Mouse (Mus musculus) kidney, postnatal 10 days (tissue): Measurements from ENCODE around the gene Csf1.
"Not testable (repeated sequence)": the region's sequence is repeated elsewhere in the genome, so short reads cannot be mapped to it uniquely, and the experiment has no call there.

Experiments
- DNase-seq: peaks from one replicate; pipeline ENCODE4 v3.0.0; 2021; ENCODE audit warnings: mixed read lengths

The Csf1 gene

DNA sequence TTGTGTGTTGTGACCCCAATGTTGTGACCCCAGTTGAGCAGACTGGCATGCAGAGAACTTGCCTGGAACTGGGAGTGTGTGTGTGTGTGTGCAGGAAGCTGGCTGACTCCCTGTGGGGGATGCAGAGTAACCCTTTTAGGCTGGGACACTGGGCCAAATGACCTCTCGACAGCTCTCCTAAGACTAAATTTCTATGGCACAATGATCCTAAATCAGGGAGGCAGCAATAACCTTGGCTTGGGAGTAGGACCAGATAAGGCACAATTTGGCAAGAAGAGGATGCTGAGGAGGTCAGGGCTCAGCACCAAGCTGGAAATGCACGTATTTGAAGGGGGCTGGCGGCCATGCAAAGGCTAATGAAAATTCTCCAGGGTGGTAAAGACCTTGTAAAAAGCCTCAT is 14.2 kb downstream of the Csf1 start:
- no peak for DNase-seq

- DNase-seq, result peak; percentile 45
Observed at GRCm38 (mm10) chr3:107743650-107744049, 16.6 kb downstream of the Csf1 start.

DNA sequence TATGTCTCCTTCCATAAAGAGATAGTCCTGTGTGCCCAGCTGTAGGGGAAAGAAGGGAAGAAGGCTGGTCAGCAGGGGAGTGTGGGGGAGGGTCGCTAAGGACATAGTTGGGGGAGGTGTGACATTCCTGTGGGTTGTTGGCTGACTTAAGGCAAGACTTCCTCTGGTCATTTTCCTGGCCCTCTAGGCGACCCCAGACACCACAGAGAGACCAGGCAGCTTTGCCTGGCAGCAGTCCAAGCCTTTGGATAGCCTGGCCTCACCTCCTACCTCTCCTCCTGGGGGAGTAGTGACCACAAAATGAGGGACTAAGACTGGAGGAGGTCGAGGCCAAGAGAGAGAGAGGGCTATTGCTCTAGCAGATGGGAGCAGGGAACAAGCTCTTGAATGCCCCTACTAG is 17.2 kb downstream of the Csf1 start:
- peak; percentile 66 for DNase-seq

- DNase-seq, result no peak
Observed at GRCm38 (mm10) chr3:107742071-107742710, 18.1 kb downstream of the Csf1 start.

GRCm38 (mm10) chr3:107741387-107741786 is 18.9 kb downstream of the Csf1 start:
- DNase-seq, result no peak

GRCm38 (mm10) chr3:107740578-107741207 is 19.6 kb downstream of the Csf1 start:
- peak; percentile 90 for DNase-seq

DNA sequence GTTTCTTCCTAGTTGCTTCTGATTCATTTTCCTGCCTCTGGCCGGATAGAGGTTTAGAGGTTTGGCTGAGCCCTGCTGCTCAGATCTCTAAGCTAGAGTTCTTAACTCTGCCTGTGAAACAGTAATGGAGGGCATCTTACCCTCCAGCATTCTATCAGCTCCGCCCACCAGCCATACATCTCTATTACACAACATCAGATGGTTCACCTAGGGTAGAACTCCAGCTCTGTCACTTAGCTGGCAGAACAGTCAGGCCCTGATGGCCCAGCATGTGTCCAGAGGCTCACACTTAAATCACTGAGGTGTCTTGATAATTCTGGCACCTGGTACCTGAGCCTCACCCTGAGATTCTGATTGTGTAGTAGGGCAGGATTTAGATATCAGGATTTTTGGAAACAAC is 20.3 kb downstream of the Csf1 start:
- no peak for DNase-seq

DNA sequence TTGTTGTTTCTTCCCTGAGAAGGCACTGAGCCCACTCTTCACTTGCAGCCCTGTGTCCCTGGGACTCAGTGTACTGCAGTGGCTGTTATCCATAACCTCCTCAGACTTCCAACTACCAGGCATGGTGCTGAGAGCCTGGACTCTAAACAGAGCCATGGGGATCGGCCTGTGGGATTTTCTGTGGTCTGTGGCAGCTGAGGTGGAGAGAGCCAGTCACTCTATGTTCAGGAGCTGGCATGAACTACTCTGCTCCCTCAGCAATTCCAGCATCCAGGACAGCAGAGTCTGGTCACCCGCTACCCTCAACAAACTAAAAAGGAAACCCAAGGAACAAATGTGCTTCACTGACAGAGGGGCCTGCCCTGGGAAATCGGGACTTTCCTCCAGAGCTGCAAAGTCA is 20.8 kb downstream of the Csf1 start:
- DNase-seq, result no peak

DNA sequence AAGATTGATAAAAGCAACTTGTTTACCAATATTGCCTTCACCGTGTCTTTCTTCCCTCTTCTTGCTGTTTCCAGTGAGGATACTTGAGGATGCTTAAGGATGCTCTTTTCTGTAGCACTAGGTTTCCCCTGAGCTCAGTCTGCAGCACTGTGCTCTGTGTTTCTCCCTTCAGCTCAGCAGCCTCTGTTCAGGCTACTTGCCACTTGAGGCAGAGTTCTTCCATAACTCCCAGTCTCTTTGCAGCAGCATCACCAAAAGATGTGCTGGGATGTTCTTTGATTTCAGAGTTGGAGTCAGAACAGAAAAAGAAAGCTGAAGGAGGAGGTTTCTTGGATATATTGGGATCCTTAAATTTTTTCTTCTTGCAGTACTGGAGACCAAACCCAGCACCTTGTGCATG is 21.6 kb downstream of the Csf1 start:
- DNase-seq, result no peak

DNA sequence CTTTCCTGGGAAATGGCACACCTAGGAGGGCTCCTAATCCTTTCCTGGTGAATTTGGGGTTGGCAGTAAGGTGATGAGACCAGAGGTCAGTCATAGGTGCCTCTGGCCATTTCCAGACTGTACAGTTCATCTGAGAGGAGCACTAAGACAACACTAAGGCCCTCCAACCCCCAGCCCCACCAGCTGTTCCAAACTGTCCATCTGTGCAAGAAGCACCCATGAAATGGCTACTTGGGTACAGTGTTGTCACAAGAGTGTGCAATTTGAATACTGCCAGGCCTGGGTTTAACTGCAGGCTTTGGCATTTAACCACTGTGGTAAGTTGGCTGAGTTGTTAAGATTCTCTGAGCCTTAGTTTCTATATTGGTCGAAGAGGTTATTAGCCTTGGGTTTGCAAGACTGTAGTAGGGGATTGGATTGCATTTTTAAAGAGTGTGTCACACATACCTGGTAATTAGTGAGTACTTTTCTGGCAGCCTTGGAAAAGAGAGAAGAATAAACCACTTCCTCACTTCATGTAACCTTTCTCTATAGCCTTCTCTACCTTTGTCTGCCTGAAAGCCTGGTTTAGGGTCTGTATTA is 22.6 kb downstream of the Csf1 start:
- no peak for DNase-seq

DNA sequence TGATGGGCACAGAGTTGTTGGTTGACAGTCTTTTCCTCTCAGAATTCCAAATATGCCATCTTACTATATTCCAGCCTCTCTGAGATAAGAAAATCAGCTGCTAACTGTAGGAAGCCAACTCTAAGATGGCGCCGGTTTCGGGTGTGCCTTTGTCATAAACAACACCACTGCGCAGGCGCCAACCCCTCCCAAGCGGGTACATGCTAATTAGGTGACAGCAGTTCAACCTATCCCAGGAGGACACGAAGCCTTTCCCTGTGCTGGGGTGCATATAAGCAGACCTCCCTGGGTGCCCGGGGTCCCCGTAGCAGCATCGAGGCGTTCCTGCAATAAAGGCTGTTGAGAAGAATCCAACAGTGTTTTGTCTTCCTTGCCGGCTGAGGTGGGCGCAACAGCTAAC is 24.6 kb downstream of the Csf1 start:
- DNase-seq, result not testable (repeated sequence)

DNA sequence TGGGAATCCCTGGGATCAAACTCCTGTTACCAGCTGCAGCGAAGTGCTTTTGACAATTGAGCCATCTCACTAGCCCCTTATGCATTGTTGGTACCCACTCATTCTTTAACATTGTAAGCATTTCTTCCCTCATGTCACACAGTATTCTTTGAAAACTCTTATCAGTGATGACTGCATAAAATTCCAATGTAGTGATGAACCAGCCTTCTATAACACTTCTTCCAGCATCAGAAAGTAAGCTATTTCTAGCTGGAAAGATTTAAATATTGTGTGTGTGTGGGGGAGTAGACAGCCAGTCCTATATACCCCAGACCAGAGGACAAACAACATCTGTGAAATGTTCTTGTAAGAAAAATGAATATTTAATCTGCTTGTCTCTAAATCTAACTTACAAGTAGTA is 26.9 kb downstream of the Csf1 start:
- DNase-seq, result no peak

DNA sequence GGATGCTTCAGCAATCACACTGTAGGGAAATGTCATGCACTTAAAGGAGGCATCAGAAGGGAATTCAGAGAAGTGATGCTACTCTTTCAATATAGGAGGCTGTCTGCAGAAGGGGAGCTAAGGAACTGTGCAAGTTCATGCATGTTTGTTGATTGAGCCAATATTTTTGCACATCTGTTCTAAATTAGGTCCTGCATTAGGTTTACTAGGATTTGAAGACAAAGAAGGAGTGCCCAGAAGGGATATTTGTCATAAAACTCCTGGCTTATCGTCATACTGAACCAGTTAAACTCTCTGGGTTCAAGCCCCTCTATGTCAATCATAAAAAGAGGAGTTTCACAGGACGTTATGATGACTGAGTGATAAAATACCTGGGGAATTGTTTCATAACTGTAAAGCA is 30.0 kb downstream of the Csf1 start:
- no peak for DNase-seq

GRCm38 (mm10) chr3:107728509-107728908 is 31.8 kb downstream of the Csf1 start:
- DNase-seq, result no peak

DNA sequence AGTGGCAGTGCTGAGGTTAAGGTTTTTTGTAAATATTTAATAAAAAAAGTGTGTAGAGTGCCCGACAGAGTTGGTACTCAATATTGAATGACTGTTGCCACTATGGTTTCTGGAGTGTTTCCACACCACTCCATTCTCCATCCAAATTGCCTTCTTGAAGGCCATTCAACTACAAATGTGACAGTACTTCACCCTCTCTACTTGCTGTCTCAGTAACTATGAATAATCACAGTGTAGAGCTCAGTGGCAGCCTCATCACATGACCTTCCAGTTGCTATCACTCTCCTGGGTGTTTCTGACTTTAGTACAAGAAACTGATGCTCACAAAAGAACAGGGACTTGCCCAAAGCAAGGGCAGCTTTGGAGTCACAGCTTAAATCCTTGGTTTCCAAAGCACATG is 44.3 kb downstream of the Csf1 start:
- no peak for DNase-seq

GRCm38 (mm10) chr3:107714276-107714933 is 45.9 kb downstream of the Csf1 start:
- no peak for DNase-seq

DNA sequence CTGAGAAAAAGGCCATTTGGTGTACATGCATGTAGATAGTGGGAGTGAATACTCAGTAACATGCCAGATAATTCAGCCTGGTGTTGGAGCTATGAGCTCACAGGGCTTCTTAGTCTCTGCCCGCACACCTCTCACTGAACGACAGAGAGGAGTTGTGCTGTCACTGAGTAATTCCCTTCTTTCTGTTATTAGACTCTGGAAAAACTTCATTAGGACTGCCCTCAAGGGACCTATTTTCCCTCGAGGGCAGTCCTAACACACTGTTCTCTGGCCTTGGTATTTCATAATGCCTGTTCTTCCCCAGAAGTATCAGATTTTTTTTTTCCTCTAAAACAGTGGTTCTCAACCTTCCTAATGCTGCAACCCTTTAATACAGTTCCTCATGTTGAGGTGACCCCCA is 48.2 kb downstream of the Csf1 start:
- DNase-seq, result no peak

GRCm38 (mm10) chr3:107709156-107709555 is 51.1 kb downstream of the Csf1 start:
- no peak for DNase-seq

DNA sequence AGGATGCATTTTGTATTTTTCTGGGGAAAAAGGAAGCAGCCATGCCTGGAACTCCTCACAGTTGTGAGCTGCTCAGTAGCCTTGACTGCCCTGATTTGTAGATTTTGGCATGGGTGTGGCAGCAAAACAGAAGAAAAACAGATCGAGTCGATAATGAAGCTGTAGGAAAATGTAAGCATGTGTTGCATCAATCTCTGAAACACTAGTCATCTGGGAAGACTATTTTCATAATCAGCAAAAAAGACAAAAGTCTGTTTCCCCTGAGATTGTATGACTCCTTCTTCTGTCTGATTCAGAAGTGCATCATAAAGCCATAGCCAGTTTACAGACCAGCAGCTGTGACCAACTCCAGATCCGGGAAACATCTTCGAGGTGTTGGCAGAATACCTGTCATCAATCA is 53.0 kb downstream of the Csf1 start:
- no peak for DNase-seq

DNA sequence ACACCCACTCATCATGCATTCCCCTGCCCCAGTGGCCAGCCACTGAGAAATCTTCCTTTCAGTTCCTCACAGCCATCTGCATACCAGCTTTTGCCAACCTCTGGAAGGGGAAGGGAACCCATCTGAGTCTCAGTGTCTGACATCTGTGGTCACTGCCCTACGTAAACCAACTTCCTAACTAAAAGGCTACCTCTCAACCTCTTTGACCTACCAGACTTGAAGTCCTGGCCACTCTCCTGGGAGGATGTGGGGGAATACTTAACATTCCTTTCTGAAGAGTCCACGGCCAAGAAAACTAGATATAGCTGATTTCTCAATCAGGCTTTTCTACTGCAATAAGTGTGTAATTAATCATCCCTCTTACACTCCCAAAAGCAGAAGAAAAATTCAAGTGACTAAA is 54.1 kb downstream of the Csf1 start:
- no peak for DNase-seq

DNA sequence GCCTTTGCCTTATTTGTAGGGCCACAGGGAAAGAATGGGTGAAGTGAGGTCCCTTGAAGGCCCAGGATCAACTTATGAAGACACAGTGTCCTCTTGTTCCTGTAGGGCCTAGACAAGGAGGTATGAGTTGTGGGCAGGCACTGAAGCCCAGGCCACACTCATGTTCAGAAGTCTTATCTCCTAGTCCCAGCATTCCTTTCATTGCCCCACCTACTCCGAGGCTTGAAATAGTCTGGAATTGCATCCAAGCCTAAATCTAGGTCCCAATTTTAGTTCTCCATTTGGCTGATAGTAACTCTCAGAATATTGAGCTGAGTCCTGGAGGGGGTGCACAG is 55.9 kb downstream of the Csf1 start:
- DNase-seq, result no peak

GRCm38 (mm10) chr3:107703675-107704370 is 56.4 kb downstream of the Csf1 start:
- no peak for DNase-seq

DNA sequence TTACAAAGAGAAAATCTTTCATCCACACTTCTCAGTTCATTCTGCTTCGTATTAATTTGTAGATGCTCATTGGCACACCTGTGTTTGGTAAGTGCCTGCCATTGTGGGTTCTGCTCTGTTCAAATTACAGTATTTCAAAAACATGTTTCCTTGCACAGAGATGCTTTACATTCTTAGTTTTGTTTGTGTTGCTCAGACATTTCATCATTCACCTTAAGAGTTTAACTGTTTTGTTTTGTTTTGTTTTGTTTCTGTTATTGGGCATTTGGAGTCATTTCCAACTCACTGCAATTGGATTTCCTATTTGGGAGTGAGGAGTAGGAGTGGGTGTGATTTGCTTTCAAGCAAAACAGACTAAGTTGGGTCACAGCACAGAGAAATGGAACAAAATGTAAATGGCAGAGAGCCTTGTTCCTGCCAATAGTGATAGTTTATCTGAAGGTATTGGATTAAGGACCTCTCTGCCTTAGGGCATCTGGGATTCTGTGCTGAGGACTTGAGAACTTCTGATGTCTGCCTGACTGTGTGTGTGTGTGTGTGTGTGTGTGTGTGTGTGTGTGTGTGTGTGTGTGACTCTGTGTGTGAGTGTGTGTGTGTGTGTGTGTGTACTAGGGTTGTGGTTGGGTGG is 58.4 kb downstream of the Csf1 start:
- DNase-seq, result no peak
